Mouse (Mus musculus): ENCODE results near the gene Selenop. TPM values are rescaled to one million over a fixed set of nuclear protein-coding genes. Genes with fewer than 3 reads are reported as not detected.
"Not testable (repeated sequence)": the region's sequence is repeated elsewhere in the genome, so short reads cannot be mapped to it uniquely, and the experiment has no call there.

Gene Selenop
- total RNA-seq (2014; rRNA removed; ENCODE audit: low replicate concordance), result 264 and 358 TPM in 2 replicates
- 169 and 190 TPM in 2 replicates for polyA plus RNA-seq (2015; fragmentation: Nextera tagmentation; extraction: Ambion mirVana)

GRCm38 (mm10) chr15:3268247-3268646 lies at the start of gene Selenop:
TSS of gene Selenop (plus strand) at chr15:3268547.
- Histone ChIP-seq H3K36me3 (replicated peaks; ENCODE audit: control insufficient read depth, insufficient read depth, low read length) (no peaks in the 10 kb centered on the region), H3K27me3 (ENCODE audit: control insufficient read depth, insufficient read depth, low read length) (no peaks in the 10 kb centered on the region), H3K4me1 (ENCODE audit: control insufficient read depth, insufficient read depth) (0 out of 2 replicates have a peak, but pooled peaks cover 11% of the 10 kb centered on the region), H3K4me2 (ENCODE audit: low read depth, low read length) (no peak within 1 kb of the TSS), H3K27ac (ENCODE audit: low read depth) (no peak within 1 kb of the TSS), H3K4me3 (ENCODE audit: low read depth, low read length) (no peak within 1 kb of the TSS), H3K9ac (replicated peaks; ENCODE audit: low read depth, low read length) (no peak within 1 kb of the TSS), H3K9me3 (replicated peaks; ENCODE audit: control insufficient read depth, low read length) (no peaks in the 10 kb centered on the region)
- ATAC-seq (ENCODE audit: insufficient read depth, low read depth) (no peak), DNase-seq (ENCODE audit: low spot score) (no peak)
- WGBS, result 86% methylated on average over 6 of the region's 6 CpGs
- TF ChIP-seq EP300 (IDR thresholded peaks at IDR 0.05; ENCODE audit: low read depth), result no peak
- no peak for TF ChIP-seq CTCF (IDR thresholded peaks at IDR 0.05; ENCODE audit: low read depth)

GRCm38 (mm10) chr15:3218668-3219067 lies 49.7 kb upstream of the Selenop start:
- not testable (repeated sequence) for ATAC-seq (ENCODE audit: insufficient read depth, low read depth); H3K4me3 ChIP-seq (ENCODE audit: low read depth, low read length); H3K27ac ChIP-seq (ENCODE audit: low read depth); H3K27me3 ChIP-seq (ENCODE audit: control insufficient read depth, insufficient read depth, low read length); H3K4me1 ChIP-seq (ENCODE audit: control insufficient read depth, insufficient read depth); H3K4me2 ChIP-seq (ENCODE audit: low read depth, low read length); H3K36me3 ChIP-seq (replicated peaks; ENCODE audit: control insufficient read depth, insufficient read depth, low read length); DNase-seq (ENCODE audit: low spot score); H3K9me3 ChIP-seq (replicated peaks; ENCODE audit: control insufficient read depth, low read length); H3K9ac ChIP-seq (replicated peaks; ENCODE audit: low read depth, low read length)
- 89% methylated on average over 4 of the region's 4 CpGs for WGBS

- Histone ChIP-seq H3K27ac (ENCODE audit: low read depth) (no peak overlapping the region), H3K4me2 (ENCODE audit: low read depth, low read length) (no peak overlapping the region), H3K36me3 (replicated peaks; ENCODE audit: control insufficient read depth, insufficient read depth, low read length) (no peaks in the 10 kb centered on the region), H3K4me3 (ENCODE audit: low read depth, low read length) (no peak overlapping the region), H3K4me1 (ENCODE audit: control insufficient read depth, insufficient read depth) (peaks cover 7% of the 10 kb centered on the region), H3K9me3 (replicated peaks; ENCODE audit: control insufficient read depth, low read length) (no peaks in the 10 kb centered on the region), H3K27me3 (ENCODE audit: control insufficient read depth, insufficient read depth, low read length) (no peaks in the 10 kb centered on the region), H3K9ac (replicated peaks; ENCODE audit: low read depth, low read length) (no peak overlapping the region)
- no peak for DNase-seq (ENCODE audit: low spot score)
- ATAC-seq (ENCODE audit: insufficient read depth, low read depth), result no peak
- no peak for TF ChIP-seq CTCF (IDR thresholded peaks at IDR 0.05; ENCODE audit: low read depth)
- no peak for TF ChIP-seq EP300 (IDR thresholded peaks at IDR 0.05; ENCODE audit: low read depth)
- 86% methylated on average over 5 of the region's 5 CpGs for WGBS
Observed at GRCm38 (mm10) chr15:3222803-3223437, 45.4 kb upstream of the Selenop start.

- ATAC-seq (ENCODE audit: insufficient read depth, low read depth), result no peak
- no peak for DNase-seq (ENCODE audit: low spot score)
- no peak overlapping the region for H3K4me3 ChIP-seq (ENCODE audit: low read depth, low read length)
- 50% methylated on average over 3 of the region's 3 CpGs for WGBS
- no peak for TF ChIP-seq EP300 (IDR thresholded peaks at IDR 0.05; ENCODE audit: low read depth)
- no peak overlapping the region for H3K9ac ChIP-seq (replicated peaks; ENCODE audit: low read depth, low read length)
- no peak overlapping the region for H3K4me2 ChIP-seq (ENCODE audit: low read depth, low read length)
- no peaks in the 10 kb centered on the region for H3K9me3 ChIP-seq (replicated peaks; ENCODE audit: control insufficient read depth, low read length)
- no peak overlapping the region for H3K27ac ChIP-seq (ENCODE audit: low read depth)
- H3K4me1 ChIP-seq (ENCODE audit: control insufficient read depth, insufficient read depth), result peaks cover 13% of the 10 kb centered on the region
- H3K36me3 ChIP-seq (replicated peaks; ENCODE audit: control insufficient read depth, insufficient read depth, low read length), result no peaks in the 10 kb centered on the region
- no peaks in the 10 kb centered on the region for H3K27me3 ChIP-seq (ENCODE audit: control insufficient read depth, insufficient read depth, low read length)
Observed at GRCm38 (mm10) chr15:3226573-3226972, 41.8 kb upstream of the Selenop start.

- Histone ChIP-seq H3K4me2 (ENCODE audit: low read depth, low read length) (no peak overlapping the region), H3K4me3 (ENCODE audit: low read depth, low read length) (no peak overlapping the region), H3K4me1 (ENCODE audit: control insufficient read depth, insufficient read depth) (peaks cover 13% of the 10 kb centered on the region), H3K27me3 (ENCODE audit: control insufficient read depth, insufficient read depth, low read length) (no peaks in the 10 kb centered on the region), H3K27ac (ENCODE audit: low read depth) (peak overlapping the region; percentile 11), H3K36me3 (replicated peaks; ENCODE audit: control insufficient read depth, insufficient read depth, low read length) (no peaks in the 10 kb centered on the region), H3K9me3 (replicated peaks; ENCODE audit: control insufficient read depth, low read length) (no peaks in the 10 kb centered on the region), H3K9ac (replicated peaks; ENCODE audit: low read depth, low read length) (no peak overlapping the region)
- 38% methylated on average over 2 of the region's 2 CpGs for WGBS
- ATAC-seq (ENCODE audit: insufficient read depth, low read depth) (peak; percentile 36; the same call in 1 of the 2 replicates), DNase-seq (ENCODE audit: low spot score) (peak; percentile 42)
- TF ChIP-seq EP300 (IDR thresholded peaks at IDR 0.05; ENCODE audit: low read depth) (no peak), CTCF (IDR thresholded peaks at IDR 0.05; ENCODE audit: low read depth) (no peak)
Observed at GRCm38 (mm10) chr15:3228185-3228584, 40.2 kb upstream of the Selenop start.

- Histone ChIP-seq H3K4me3 (ENCODE audit: low read depth, low read length) (no peak overlapping the region), H3K9me3 (replicated peaks; ENCODE audit: control insufficient read depth, low read length) (no peaks in the 10 kb centered on the region), H3K27me3 (ENCODE audit: control insufficient read depth, insufficient read depth, low read length) (no peaks in the 10 kb centered on the region), H3K9ac (replicated peaks; ENCODE audit: low read depth, low read length) (no peak overlapping the region), H3K4me2 (ENCODE audit: low read depth, low read length) (no peak overlapping the region), H3K4me1 (ENCODE audit: control insufficient read depth, insufficient read depth) (peaks cover 13% of the 10 kb centered on the region), H3K27ac (ENCODE audit: low read depth) (0 out of 2 replicates have a peak overlapping the region, but pooled peaks have one; percentile 2), H3K36me3 (replicated peaks; ENCODE audit: control insufficient read depth, insufficient read depth, low read length) (no peaks in the 10 kb centered on the region)
- DNase-seq (ENCODE audit: low spot score) (no peak), ATAC-seq (ENCODE audit: insufficient read depth, low read depth) (no peak)
- TF ChIP-seq EP300 (IDR thresholded peaks at IDR 0.05; ENCODE audit: low read depth) (no peak), CTCF (IDR thresholded peaks at IDR 0.05; ENCODE audit: low read depth) (no peak)
- WGBS, result 74% methylated on average over 6 of the region's 6 CpGs
Observed at GRCm38 (mm10) chr15:3228990-3229389, 39.4 kb upstream of the Selenop start.
